Mouse (Mus musculus): Measurements from ENCODE around the gene Ppp3ca. TPM values are rescaled to one million over a fixed set of nuclear protein-coding genes. Genes with fewer than 3 reads are reported as not detected.

Gene Ppp3ca
- polyA plus RNA-seq, 1 experiment: 66.9 TPM

GRCm38 (mm10) chr3:136855996-136856395 lies 186.1 kb downstream of the Ppp3ca start:
- no peak for DNase-seq (ENCODE audit: low spot score)

- no peak for DNase-seq (ENCODE audit: low spot score)
Observed at GRCm38 (mm10) chr3:136862051-136862837, 192.3 kb downstream of the Ppp3ca start.

- DNase-seq (ENCODE audit: low spot score): no peak
Observed at GRCm38 (mm10) chr3:136863127-136863526, 193.2 kb downstream of the Ppp3ca start.

- DNase-seq (ENCODE audit: low spot score): no peak
Observed at GRCm38 (mm10) chr3:136864306-136864705, 194.4 kb downstream of the Ppp3ca start.

GRCm38 (mm10) chr3:136865176-136865859 lies 195.4 kb downstream of the Ppp3ca start:
- DNase-seq (ENCODE audit: low spot score): no peak

- no peak for DNase-seq (ENCODE audit: low spot score)
Observed at GRCm38 (mm10) chr3:136866095-136866494, 196.2 kb downstream of the Ppp3ca start.

- DNase-seq (ENCODE audit: low spot score): no peak
Observed at GRCm38 (mm10) chr3:136866571-136866970, 196.6 kb downstream of the Ppp3ca start.

GRCm38 (mm10) chr3:136867366-136867765 lies 197.4 kb downstream of the Ppp3ca start:
- no peak for DNase-seq (ENCODE audit: low spot score)

GRCm38 (mm10) chr3:136871772-136872532 lies 202.0 kb downstream of the Ppp3ca start:
- DNase-seq (ENCODE audit: low spot score): no peak

- DNase-seq (ENCODE audit: low spot score): no peak
Observed at GRCm38 (mm10) chr3:136872533-136873095, 202.7 kb downstream of the Ppp3ca start.

GRCm38 (mm10) chr3:136873809-136874449 lies 204.0 kb downstream of the Ppp3ca start:
- no peak for DNase-seq (ENCODE audit: low spot score)

GRCm38 (mm10) chr3:136874566-136874965 lies 204.6 kb downstream of the Ppp3ca start:
- no peak for DNase-seq (ENCODE audit: low spot score)

GRCm38 (mm10) chr3:136887741-136888140 lies 217.8 kb downstream of the Ppp3ca start:
- no peak for DNase-seq (ENCODE audit: low spot score)

GRCm38 (mm10) chr3:136892140-136892539 lies 222.2 kb downstream of the Ppp3ca start:
- DNase-seq (ENCODE audit: low spot score): no peak

GRCm38 (mm10) chr3:136893596-136894402 lies 223.9 kb downstream of the Ppp3ca start:
- no peak for DNase-seq (ENCODE audit: low spot score)

GRCm38 (mm10) chr3:136895498-136895897 lies 225.6 kb downstream of the Ppp3ca start:
- no peak for DNase-seq (ENCODE audit: low spot score)

GRCm38 (mm10) chr3:136896276-136896675 lies 226.4 kb downstream of the Ppp3ca start:
- no peak for DNase-seq (ENCODE audit: low spot score)

- DNase-seq (ENCODE audit: low spot score): no peak
Observed at GRCm38 (mm10) chr3:136899744-136900143, 229.8 kb downstream of the Ppp3ca start.

GRCm38 (mm10) chr3:136900986-136901385 lies 231.1 kb downstream of the Ppp3ca start:
- no peak for DNase-seq (ENCODE audit: low spot score)

GRCm38 (mm10) chr3:136902776-136903175 lies 232.9 kb downstream of the Ppp3ca start:
- DNase-seq (ENCODE audit: low spot score): no peak

- DNase-seq (ENCODE audit: low spot score): no peak
Observed at GRCm38 (mm10) chr3:136905577-136905976, 235.7 kb downstream of the Ppp3ca start.

Data from urinary bladder, adult 2 months (tissue).